Mouse (Mus musculus) heart, embryonic 16.5 days (tissue): ENCODE data around the gene Mesd. TPM values are rescaled to one million over a fixed set of nuclear protein-coding genes. Genes with fewer than 3 reads are reported as not detected.

Experiments
- ATAC-seq: fragments of 200-750 bp; cut with Nextera tagmentation; replicated peaks from 2 replicates; pipeline ENCODE4 v1.8.0; 2017; ENCODE audit warnings: moderate number of reproducible peaks; ENCODE audit not compliant: insufficient read depth, low FRiP score; ENCODE audit errors: extremely low read depth
- H3K27ac ChIP-seq: fragments of 300-500 bp; sonication (generic); 2 replicates; pipeline ENCODE4 v1.5.1; 2014; ENCODE audit warnings: mild to moderate bottlenecking, low read length, control low read depth, moderate library complexity
- H3K27me3 ChIP-seq: fragments of 300-500 bp; sonication (generic); 2 replicates; pipeline ENCODE4 v1.6.1; 2014; ENCODE audit warnings: low read length, mixed read lengths; ENCODE audit not compliant: control insufficient read depth, insufficient read depth
- H3K36me3 ChIP-seq: fragments of 300-500 bp; sonication (generic); 2 replicates; pipeline ENCODE4 v1.6.1; 2014; ENCODE audit not compliant: control insufficient read depth, insufficient read depth
- H3K4me1 ChIP-seq: fragments of 300-500 bp; sonication (generic); 2 replicates; pipeline ENCODE4 v1.6.1; 2014; ENCODE audit warnings: low read length, mixed read lengths; ENCODE audit not compliant: control insufficient read depth, insufficient read depth
- H3K4me2 ChIP-seq: fragments of 300-500 bp; sonication (generic); 2 replicates; pipeline ENCODE4 v1.6.1; 2014; ENCODE audit warnings: low read depth, mild to moderate bottlenecking, control low read depth, low read length
- H3K4me3 ChIP-seq: fragments of 300-500 bp; sonication (generic); 2 replicates; pipeline ENCODE4 v1.5.1; 2014; ENCODE audit warnings: mild to moderate bottlenecking, control low read depth, low read length
- H3K9ac ChIP-seq: fragments of 300-500 bp; sonication (generic); 2 replicates; pipeline ENCODE4 v1.6.1; 2014; ENCODE audit warnings: low read length, control low read depth
- H3K9me3 ChIP-seq: fragments of 300-500 bp; sonication (generic); replicated peaks from 2 replicates; pipeline ENCODE4 v1.6.1; 2016; ENCODE audit warnings: low read length; ENCODE audit not compliant: control insufficient read depth
- WGBS: fragments of 180-500 bp; shearing (Covaris S2); extraction: QIAGEN DNeasy Blood & Tissue Kit; methylation state at CpG from one replicate; pipeline ENCODE4 v1.1.7; 2014; 5-methylcytosine and 5-hydroxymethylcytosine counted together
- polyA plus RNA-seq: library from polyadenylated mRNA; unstranded; fragments of >200 nt; fragmentation: Nextera tagmentation; extraction: Ambion mirVana; gene quantifications from 2 replicates; pipeline ENCODE4 v1.2.1, GENCODE M21; 2015

The Mesd gene
- polyA plus RNA-seq, 1 experiment from 2014 or later, result 84.9 TPM

DNA sequence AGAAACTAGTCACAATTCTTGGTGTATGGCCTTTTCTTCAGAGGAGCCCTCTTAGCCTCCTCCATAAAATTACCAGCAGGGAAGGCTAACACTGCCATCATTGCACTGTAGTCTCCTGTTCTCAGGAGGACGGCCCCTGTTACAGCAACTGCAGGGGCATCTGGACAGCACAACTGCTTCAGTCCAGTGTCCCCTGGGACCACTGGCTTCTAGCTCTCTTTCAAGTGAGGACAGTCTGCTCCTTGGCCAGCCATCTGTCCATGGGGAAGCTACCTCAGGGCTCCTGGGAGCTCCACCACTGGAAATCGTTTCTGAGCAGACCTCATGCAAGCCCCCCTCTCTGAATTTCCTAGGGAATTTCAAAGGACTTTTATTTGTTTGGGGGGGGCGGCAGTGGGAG is 16.3 kb downstream of the Mesd start:
- 72% methylated on average over 3 of the region's 3 CpGs for WGBS

DNA sequence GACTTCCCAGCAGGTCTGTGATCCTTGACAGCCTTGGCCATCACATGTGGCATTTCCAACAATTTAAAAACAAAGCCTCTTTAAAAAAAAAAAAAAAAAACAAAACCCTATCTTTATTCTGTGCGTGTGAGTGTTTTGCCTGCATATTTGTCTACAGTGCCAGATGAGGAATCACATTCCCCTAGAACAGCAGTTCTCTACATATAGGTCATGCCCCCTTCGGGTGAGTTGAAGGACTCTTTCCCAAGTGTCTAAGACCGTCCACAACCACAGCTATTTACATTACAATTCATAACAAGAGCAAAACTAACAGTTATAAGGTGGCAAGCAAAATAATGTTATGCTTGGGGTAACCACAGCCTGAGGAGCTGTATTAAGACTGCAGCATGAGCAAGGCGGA is 17.2 kb downstream of the Mesd start:
- Histone ChIP-seq H3K4me2 (no peak overlapping the region), H3K9me3 (peaks cover 3% of the 10 kb centered on the region; the same call in 1 of the 2 replicates), H3K9ac (no peak overlapping the region), H3K36me3 (peaks cover 27% of the 10 kb centered on the region), H3K4me1 (peaks cover 7% of the 10 kb centered on the region; the same call in 1 of the 2 replicates), H3K27ac (no peak overlapping the region), H3K27me3 (no peaks in the 10 kb centered on the region), H3K4me3 (no peak overlapping the region)
- no peak for ATAC-seq
- WGBS, result 67% methylated on average over 4 of the region's 4 CpGs

More for the DNA sequence above, 16.3 kb downstream of the Mesd start:
- H3K4me1 ChIP-seq, result peaks cover 7% of the 10 kb centered on the region; the same call in 1 of the 2 replicates
- no peak overlapping the region for H3K4me3 ChIP-seq
- no peaks in the 10 kb centered on the region for H3K9me3 ChIP-seq
- H3K27ac ChIP-seq, result no peak overlapping the region
- H3K36me3 ChIP-seq, result peaks cover 34% of the 10 kb centered on the region
- no peak overlapping the region for H3K4me2 ChIP-seq
- no peak overlapping the region for H3K9ac ChIP-seq
- ATAC-seq, result no peak
- no peaks in the 10 kb centered on the region for H3K27me3 ChIP-seq

GRCm38 (mm10) chr7:83902296-83903145 is 18.3 kb downstream of the Mesd start:
- Histone ChIP-seq H3K27ac (peak overlapping the region; percentile 47; the same call in 1 of the 2 replicates), H3K4me2 (no peak overlapping the region), H3K36me3 (peaks cover 23% of the 10 kb centered on the region), H3K9me3 (peaks cover 3% of the 10 kb centered on the region; the same call in 1 of the 2 replicates), H3K4me3 (no peak overlapping the region), H3K27me3 (no peaks in the 10 kb centered on the region), H3K4me1 (peaks cover 7% of the 10 kb centered on the region; the same call in 1 of the 2 replicates), H3K9ac (no peak overlapping the region)
- 41% methylated on average over 5 of the region's 5 CpGs for WGBS
- no peak for ATAC-seq

GRCm38 (mm10) chr7:83904831-83905230 is 20.6 kb downstream of the Mesd start:
- 65% methylated on average over 3 of the region's 3 CpGs for WGBS
- Histone ChIP-seq H3K36me3 (peaks cover 5% of the 10 kb centered on the region; the same call in 1 of the 2 replicates), H3K4me3 (no peak overlapping the region), H3K4me1 (peaks cover 7% of the 10 kb centered on the region; the same call in 1 of the 2 replicates), H3K9me3 (peaks cover 3% of the 10 kb centered on the region; the same call in 1 of the 2 replicates), H3K27ac (no peak overlapping the region), H3K4me2 (no peak overlapping the region), H3K9ac (no peak overlapping the region), H3K27me3 (no peaks in the 10 kb centered on the region)
- no peak for ATAC-seq

- no peak for ATAC-seq
- Histone ChIP-seq H3K9ac (no peak overlapping the region), H3K27me3 (no peaks in the 10 kb centered on the region), H3K4me2 (no peak overlapping the region), H3K4me3 (no peak overlapping the region), H3K27ac (no peak overlapping the region), H3K36me3 (no peaks in the 10 kb centered on the region), H3K9me3 (no peaks in the 10 kb centered on the region), H3K4me1 (no peaks in the 10 kb centered on the region)
- WGBS, result 61% methylated on average over 3 of the region's 3 CpGs
Observed at GRCm38 (mm10) chr7:83911909-83912308, 27.6 kb downstream of the Mesd start.

DNA sequence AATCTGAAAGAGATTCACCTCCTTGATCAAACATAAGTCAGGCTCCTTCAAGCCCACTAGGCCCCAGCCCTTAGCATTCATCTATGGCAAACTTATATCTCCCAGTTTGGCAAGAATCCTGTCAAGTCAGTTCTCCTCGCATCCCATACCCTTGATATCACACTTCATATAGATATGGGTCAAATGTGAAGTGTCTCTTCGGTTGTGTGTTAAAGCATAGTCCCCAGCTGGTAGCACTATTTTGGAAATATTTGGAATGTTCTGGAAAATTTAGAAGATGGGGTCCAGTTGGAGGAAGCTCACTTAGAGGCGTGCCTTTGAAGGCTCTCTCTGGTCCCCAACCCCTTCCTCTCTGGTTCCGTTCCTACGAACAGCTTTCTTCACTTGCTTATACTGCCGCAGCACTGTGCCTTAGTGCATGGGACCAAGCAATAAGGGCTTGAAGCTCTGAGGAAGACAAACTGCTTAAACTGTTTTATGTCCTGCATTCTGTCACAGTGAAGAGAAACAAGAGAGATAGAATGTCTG is 29.2 kb downstream of the Mesd start:
- Histone ChIP-seq H3K9me3 (no peaks in the 10 kb centered on the region), H3K4me1 (no peaks in the 10 kb centered on the region), H3K27me3 (no peaks in the 10 kb centered on the region), H3K4me3 (no peak overlapping the region), H3K27ac (no peak overlapping the region), H3K9ac (no peak overlapping the region), H3K4me2 (no peak overlapping the region), H3K36me3 (no peaks in the 10 kb centered on the region)
- 75% methylated on average over 6 of the region's 6 CpGs for WGBS
- ATAC-seq, result no peak

- no peaks in the 10 kb centered on the region for H3K9me3 ChIP-seq
- no peaks in the 10 kb centered on the region for H3K4me1 ChIP-seq
- H3K36me3 ChIP-seq, result no peaks in the 10 kb centered on the region
- H3K4me2 ChIP-seq, result no peak overlapping the region
- H3K27me3 ChIP-seq, result no peaks in the 10 kb centered on the region
- H3K27ac ChIP-seq, result no peak overlapping the region
- H3K9ac ChIP-seq, result no peak overlapping the region
- WGBS, result 65% methylated on average over 9 of the region's 9 CpGs
- H3K4me3 ChIP-seq, result no peak overlapping the region
- no peak for ATAC-seq
Observed at GRCm38 (mm10) chr7:83913995-83914394, 29.7 kb downstream of the Mesd start.

DNA sequence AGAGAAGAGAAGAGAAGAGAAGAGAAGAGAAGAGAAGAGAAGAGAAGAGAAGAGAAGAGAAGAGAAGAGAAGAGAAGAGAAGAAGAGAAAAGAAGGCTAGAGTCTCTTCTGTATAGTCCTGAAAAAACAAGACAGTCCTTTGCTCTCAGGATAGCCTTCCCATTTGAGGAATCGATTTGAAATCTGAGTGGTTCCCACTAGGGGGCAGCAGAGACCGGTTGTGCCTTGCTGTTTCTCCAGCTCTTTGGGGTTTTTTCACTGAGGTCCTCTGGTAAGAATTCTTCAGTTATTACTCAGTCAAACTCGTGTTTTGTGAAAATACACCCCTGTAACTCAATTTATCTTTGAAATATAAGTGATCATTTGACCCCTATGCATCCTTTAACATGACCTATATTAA is 30.3 kb downstream of the Mesd start:
- 1% methylated on average over 3 of the region's 3 CpGs for WGBS
- no peak for ATAC-seq

GRCm38 (mm10) chr7:83920241-83920640 is 36.0 kb downstream of the Mesd start:
- Histone ChIP-seq H3K4me2 (no peak overlapping the region), H3K9ac (no peak overlapping the region), H3K36me3 (no peaks in the 10 kb centered on the region), H3K4me1 (0 out of 2 replicates have a peak, but pooled peaks cover 5% of the 10 kb centered on the region), H3K4me3 (no peak overlapping the region), H3K9me3 (no peaks in the 10 kb centered on the region), H3K27ac (no peak overlapping the region), H3K27me3 (no peaks in the 10 kb centered on the region)
- 65% methylated on average over 4 of the region's 4 CpGs for WGBS
- ATAC-seq, result no peak

More for the DNA sequence above, 30.3 kb downstream of the Mesd start:
- H3K4me3 ChIP-seq, result no peak overlapping the region
- H3K9ac ChIP-seq, result no peak overlapping the region
- H3K4me2 ChIP-seq, result no peak overlapping the region
- H3K4me1 ChIP-seq, result no peaks in the 10 kb centered on the region
- H3K27me3 ChIP-seq, result no peaks in the 10 kb centered on the region
- no peaks in the 10 kb centered on the region for H3K36me3 ChIP-seq
- H3K27ac ChIP-seq, result no peak overlapping the region
- H3K9me3 ChIP-seq, result no peaks in the 10 kb centered on the region
